Mouse (Mus musculus) left cerebral cortex, postnatal 14 days (tissue): Measurements from ENCODE around the gene C5ar2. TPM values are rescaled to one million over a fixed set of nuclear protein-coding genes. Genes with fewer than 3 reads are reported as not detected.
"Not testable (repeated sequence)": the region's sequence is repeated elsewhere in the genome, so short reads cannot be mapped to it uniquely, and the experiment has no call there.

Source experiments
- DNase-seq, 2 experiments: peaks; one replicate each; pipeline ENCODE4 v3.0.0; 2021 to 2022; ENCODE audit warnings: low spot score in 2 of 2, mixed read lengths in 1 of 2
- intact Hi-C: fragments of 180-260 bp; cut with DNase I; formaldehyde crosslinking; loops from one replicate; pipeline ENCODE4 v1.15.1; 2025
- long read RNA-seq, 2 experiments: library from polyadenylated mRNA; stranded (forward); transcript quantifications; one replicate each; pipeline ENCODE4 v2.0.0; 2021
- total RNA-seq, 2 experiments: library from RNA; stranded (reverse); gene quantifications; 2 replicates each; pipeline ENCODE4 v1.2.3; 2021

Gene C5ar2
- total RNA-seq: under 1 TPM; 0.51 to 0.59 TPM
- long read RNA-seq, experiment 1: 0 reads
- long read RNA-seq, experiment 2: 0 reads

DNA sequence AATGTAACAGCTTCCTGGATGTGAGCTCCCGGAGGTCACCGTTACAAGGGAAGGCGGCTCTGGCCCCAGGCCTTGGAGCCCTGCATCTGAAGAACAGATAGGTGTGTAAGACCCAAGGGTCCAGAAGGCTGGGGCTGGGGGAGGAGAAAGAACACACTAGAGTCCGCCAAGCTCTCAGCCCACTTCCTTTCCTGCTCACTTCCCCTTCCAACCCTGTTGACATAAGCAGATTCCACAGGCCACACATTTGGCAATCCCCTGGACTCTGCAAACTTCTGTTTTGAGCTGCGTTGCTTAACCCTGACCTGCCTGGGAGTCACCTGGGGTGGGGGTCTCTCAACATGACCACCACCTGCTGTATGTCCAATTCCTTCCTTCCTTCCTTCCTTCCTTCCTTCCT lies at the start of gene C5ar2:
Gene C5ar2 (minus strand): TSS at position 88 of the 400 bp plus-strand sequence.
- DNase-seq: peak in 1 of 2 experiments; percentile 19
- intact Hi-C loops: no loop called here

DNA sequence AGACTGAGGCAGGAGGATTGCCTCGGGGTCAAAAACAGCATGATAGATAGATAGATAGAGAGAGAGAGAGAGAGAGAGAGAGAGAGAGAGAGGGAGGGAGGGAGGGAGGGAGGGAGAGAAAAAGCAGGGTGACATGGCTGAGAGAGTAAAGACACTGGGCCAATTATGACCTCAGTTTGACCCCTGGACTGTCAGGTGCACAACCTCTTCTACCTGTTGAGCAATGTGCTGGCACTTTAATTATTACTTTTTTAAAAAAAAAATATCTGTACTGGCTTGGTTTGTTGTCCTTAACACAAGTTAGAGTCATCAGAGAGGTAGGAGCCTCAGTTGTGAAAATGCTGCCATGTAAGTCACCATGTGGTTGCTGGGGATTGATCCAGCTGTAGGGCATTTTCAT lies 43.8 kb upstream of the C5ar2 start:
- DNase-seq: no peak
- intact Hi-C loops: no loop called here

DNA sequence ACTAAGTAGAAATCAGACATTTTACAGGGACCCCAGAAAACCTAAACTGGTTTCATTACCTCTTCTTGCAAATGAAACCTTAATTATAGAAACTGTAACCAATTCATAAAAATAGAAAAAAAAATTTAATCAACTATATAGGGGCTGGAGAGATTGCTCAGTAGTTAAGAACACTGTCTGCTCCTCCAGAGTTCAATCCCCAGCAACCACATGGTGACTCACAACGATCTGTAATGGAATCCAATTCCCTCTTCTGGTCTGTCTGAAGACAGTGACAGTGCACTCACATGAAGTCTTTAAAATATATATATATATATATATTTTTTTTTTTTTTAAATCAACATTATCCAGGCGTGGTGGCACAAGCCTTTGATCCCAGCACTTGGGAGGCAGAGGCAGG lies 43.1 kb upstream of the C5ar2 start:
- DNase-seq: no peak
- intact Hi-C loops: no loop called here

DNA sequence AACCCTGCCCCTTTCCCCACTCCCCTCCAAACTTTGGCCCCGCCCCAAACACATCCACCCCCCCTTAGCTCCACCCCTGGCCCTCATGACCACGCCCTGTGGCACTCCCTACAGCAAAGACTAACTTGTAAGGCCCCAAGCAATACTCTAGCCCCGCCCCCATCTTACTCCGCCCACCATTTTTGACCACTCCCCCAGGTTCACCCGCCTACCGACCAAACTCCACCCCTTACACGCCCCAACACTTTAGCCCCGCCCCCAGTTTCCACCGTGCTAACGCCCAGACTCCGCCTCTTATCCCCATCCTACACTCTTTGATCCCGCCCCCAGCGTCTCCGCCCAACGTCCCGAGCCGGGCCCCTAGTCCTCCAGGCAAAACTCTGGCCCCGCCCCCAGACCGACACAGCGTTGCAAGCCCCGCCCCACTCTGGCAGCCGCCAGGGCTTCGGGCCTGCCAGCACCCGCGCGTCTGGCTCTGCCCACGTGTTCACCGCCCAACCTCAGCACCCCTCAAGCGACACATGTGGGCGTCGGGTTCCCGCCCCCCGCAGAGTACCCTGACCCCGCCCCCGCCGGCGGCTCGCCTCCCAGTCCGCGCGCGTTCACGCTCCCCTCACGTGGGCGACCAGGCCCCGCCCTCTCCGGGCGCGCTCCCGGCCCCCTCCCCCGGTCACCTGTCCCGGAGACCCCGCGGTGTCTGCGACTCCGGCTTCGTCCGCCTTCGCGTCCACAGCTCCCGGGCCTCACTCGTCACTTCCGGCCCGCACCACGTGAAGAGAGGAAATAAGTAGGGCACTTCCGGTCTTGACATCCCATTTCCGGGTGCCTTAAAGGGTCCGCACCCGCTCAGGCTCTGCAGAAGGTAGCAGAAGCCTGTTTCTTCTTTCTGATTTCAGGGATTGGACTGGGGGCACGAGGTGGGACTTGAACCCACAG lies 42.3 kb upstream of the C5ar2 start, which contains the start of gene Ccdc9:
Gene Ccdc9 (minus strand): TSS at position 770 of the 936 bp plus-strand sequence.
- intact Hi-C loops: no loop called here
- DNase-seq: peak; percentile 99

DNA sequence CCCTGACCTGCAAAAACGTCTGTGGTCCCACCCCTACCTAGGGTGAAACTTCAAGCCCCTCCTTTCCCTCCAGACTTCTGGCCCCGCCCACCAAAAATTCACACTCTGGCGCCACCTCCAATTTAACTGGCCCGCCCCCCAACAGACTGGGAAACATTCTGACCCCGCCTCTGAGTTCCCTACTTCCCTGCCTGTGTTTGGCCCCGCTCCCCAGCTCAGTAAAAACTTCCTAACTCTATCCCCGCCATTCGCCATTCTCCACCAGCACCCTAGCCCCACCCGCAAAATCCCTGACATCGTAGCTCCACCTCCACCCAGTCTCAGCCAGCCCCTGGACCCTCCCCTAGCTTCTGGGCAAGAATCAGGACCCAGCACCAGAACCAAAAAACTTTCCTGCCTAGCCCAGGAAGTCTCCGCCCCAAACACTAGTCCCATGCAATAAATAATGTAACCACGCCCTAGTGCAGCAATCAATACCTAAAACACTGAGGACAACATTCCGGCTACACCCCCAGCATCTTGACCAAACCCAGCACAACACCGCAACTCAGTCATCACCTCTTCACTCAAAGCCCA lies 41.6 kb upstream of the C5ar2 start:
- intact Hi-C loops: no loop called here
- peak in 1 of 2 experiments; percentile 34 for DNase-seq

DNA sequence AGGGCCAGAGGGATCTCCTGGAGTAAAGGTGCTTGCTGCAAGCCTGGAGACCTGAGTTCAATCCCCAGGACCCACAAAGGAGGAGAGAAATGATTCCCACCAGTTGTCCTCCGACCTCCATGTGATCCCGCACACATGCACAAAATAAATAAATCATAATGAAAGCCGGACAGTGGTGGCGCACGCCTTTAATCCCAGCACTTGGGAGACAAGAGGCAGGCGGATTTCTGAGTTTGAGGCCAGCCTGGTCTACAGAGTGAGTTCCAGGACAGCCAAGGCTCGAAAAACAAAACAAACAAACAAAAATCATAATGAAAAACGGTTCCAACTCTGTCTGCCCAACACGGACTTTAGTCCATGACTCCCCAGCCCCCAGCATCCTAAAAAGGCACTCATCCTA lies 41.0 kb upstream of the C5ar2 start:
- DNase-seq: no peak
- intact Hi-C loops: no loop called here

DNA sequence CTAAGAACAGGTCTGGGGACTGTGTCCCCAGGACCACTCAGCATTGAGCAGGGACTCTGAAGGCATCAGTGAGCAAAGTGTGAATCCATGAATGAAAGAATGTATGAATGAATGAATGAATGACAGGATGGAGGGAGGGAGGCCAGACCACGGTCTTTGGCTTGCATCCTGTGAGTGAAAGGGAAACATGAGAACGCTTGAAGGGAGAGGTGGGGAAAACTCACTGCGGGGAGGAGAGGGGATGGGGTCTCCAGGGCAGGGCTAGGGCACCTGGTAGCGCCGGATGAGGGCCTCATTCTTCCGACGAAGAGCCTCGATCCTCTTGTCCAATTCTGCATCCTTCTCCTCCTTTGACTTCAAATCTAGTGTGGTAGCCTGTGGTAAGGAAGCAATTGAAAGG lies 40.0 kb upstream of the C5ar2 start:
- intact Hi-C loops: no loop called here
- DNase-seq: no peak

DNA sequence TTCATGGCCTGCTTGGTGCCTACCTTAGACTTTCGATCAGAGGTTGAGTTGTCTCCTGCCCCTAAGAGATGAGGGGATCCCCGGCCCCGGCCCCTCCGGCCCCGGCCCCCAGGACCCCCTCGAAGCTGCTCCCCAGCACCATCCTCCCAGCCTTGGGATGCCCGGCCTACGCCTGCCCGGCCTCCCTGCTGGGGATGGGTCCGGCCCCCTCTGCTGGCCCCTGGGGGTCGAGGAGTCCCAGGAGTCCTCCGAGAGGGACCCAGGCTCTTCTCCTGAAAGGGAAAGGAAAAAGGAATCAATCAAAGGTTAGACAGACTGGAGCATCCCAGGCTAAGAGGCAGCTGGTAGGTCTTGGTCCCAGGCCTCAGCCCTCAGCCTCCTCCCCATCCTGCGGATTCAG lies 38.4 kb upstream of the C5ar2 start:
- intact Hi-C loops: no loop called here

DNA sequence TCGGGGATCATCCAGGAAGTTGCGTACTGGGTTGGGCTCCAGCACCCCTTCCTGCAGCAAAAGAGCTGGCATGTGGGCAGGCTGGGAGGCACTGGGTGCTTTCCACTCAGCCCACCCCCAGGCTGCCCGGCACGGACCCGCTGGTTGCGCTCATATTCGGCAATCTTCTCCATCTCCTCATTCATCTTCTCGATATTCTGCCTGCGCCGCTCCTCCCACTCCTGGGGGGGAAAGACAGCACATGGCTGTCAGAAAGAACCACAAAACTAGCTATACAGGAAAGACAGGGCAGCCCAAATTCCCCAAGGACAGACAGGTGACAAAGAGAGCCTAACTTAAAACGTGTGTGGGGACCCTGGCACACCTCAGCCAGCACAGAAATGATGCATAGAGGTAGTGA lies 36.8 kb upstream of the C5ar2 start:
- intact Hi-C loops: no loop called here
- no peak for DNase-seq

More for the DNA sequence above, 38.4 kb upstream of the C5ar2 start:
- no peak for DNase-seq

DNA sequence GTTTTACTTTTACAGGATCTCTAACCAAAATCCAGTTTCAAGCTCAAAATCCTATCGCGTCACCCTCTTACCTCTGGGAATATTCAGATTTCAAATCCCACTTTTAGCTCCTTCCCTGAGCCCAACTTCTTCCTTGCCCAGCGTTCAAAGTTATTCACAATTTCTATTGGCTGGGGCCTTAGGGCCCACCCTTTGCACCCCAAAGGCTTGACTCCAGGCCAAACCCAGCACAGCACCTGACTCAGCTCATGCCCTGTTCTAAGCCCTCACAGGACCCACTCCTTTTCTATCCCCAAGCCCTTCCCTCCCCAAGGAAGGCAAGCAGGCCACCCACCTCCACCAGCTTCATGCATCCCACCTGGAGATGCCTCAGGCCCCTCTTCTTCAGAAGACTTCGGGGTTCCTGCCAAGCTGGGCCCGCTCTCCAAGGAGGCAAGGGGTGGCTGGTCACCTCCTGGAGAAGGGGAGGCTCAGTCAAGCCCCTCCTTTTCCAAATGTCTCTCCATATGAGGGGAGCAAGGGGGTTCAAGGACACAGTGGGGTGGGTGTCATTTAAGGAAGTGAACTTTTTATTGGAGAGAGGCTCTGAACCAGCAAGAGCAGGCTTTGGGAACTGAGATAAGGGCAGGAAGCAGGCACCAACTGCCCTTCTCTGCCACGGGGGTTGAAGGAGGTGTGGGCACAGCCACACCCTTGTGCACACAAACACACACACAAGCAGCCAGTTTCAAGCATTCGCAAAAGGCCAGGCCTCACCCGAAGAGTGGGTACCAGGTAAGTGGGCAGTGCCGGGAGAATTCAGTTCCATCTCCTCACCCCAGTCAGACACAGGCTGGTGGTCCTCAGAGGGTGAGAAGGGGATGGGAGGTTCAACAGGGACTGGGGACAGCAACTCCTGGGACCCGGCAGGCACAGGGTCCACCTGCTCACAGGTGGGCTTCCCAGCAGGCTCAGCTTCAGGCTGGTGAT lies 31.3 kb upstream of the C5ar2 start:
- intact Hi-C loops: no loop called here
- DNase-seq: no peak

DNA sequence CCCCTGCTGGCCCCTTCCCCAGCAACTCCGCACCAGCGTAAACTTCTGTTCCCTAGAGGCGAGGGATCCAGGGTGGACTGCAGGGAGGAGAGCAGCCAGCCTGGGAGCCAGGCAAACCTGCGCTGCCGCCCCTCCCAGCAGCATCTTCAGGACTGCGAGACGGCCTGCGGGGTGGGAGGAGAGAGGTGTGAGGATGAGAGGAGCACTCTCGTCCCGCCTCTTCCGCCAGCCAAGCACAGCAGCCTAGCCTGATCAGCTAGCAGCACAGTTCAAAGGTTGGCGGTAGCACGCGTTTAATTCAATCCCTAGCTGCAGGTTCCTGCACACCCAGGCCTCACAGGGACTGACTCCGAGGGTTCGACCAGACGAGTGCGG lies 29.8 kb upstream of the C5ar2 start:
- intact Hi-C loops: no loop called here
- DNase-seq: peak in 1 of 2 experiments; percentile 59

DNA sequence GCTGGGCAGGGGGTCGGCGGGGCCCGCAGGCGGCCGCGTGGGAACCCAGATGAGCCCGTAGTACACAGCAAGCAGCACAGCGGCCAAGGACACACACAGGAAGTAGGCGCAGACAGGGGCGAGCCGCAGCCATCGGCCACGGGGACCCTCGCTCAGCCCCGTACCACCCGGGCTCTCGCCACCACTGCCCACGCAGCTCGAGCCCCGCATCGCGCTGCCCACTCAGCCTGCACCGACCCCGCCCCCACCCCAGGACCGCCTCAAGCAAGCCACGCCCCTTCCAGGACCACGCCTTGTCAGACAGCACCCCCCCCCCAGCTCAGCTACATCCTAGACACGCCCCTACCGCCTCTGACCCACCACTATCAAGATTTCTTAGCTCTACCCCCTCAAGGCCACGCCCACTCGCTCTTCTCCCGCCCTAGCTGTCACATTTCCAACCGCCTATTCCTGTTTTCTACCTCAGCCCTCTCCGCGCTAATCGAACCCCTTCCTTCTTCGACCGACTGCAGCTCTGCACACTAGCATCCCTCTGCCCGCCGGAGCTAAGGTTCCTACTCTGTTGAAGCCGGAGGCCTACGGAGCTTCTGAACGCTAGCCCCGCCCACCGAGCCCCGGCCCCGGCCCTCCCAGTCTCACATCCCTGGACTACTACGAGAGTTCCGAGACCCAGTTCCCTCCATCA lies 29.3 kb upstream of the C5ar2 start, which contains the start of gene Inafm1:
Gene Inafm1 (minus strand): TSS at position 537 of the 685 bp plus-strand sequence.
- DNase-seq: peak; percentile 84 to 85
- intact Hi-C loops: no loop called here

DNA sequence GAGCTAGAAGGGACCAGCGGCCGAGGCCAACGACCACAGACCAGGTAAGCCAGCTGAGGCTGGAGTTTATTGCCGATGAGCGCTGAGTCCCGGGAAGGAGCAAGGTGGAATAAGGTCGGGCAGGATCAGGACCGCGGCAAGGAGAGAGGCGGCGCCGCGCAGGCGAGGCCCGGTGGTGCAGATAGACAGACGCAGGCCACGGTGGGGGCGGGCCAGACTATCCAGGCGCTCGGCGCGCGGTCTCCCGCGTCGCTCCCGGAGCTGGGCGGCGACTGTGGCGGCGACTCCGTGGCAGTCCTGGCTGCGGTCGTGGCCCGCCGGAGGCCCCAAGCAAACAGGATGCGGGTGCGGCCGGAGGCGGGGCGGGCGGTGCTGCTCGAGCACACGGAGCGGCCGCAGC lies 28.7 kb upstream of the C5ar2 start:
- DNase-seq: peak; percentile 74 to 75
- intact Hi-C loops: no loop called here

DNA sequence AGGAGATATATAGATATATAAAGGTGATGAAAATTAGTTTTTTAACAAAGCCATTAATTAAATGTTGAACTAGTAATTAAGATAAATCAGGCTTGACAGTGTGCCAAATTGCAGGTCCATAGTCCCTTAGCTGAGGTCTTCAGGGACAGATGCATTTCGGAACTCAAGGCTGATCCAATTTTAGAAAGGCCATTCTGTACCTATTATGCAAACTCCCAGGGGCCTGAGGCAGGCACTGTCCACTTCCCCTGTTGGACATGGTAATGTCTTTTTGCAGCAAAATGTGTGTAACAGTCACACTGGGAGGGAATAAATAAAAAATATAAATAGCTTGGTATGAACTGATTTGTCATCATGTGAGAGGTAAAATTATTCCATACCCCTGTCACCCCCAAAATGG lies 27.2 kb upstream of the C5ar2 start:
- intact Hi-C loops: no loop called here
- no peak for DNase-seq

DNA sequence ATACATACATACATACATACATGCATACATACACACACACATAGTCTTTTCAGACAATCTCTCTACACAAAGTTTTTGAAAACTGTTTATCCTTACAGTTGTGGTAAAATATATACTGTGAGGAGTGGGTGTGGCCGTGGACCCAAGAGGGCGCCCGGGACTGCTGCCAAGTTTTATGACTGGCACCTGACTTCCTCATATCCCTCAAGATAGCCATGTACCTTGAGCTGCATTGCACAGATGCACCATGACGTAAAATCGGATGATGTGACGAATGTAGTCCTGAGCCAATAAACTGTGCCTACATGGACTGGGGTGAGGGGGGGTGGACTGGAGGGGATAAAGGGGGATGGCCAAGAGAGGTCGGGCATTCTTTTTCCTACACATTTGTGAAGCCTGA lies 22.6 kb upstream of the C5ar2 start:
- intact Hi-C loops, DNase-seq: not testable (repeated sequence)

DNA sequence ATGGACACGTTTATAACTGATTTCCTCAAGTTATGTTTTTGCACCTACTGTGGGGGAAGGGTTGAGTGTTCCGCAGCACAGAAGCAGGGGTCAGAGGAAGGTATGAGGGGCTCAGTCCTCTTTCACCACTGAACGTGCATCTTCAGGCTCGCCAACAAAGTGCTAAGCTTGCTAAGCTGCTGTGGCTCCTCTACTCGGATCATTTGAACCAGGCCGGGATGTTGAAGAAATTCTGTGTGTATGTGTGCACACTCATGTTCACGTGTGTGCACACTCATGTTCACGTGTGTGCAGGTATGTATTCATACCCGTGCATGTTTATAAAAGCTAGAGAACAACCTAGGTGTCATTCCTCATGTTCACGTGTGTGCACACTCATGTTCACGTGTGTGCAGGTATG lies 21.9 kb upstream of the C5ar2 start:
- no peak for DNase-seq
- intact Hi-C loops: no loop called here

DNA sequence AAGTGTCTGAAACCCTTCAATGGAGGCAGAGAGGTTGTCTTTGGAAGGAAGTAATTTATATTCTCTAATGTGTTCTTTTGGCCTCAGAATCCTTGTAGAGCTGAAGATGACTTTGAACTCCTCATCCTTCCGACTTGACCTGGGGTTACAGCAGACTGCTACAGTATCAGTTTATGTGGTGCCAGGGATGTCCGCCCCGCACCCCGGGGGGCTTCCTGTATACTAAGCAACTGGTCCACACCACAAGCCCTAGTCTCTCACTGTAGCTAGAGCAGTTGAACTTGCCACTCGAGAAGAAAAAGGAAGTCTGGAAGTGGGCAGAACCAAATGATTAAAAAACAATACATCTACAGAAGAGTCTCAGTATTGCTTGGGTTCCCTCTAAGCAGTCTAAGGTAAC lies 19.9 kb upstream of the C5ar2 start:
- DNase-seq: no peak
- intact Hi-C loops: loop anchor here (2.0 to 5.0 kb wide), 2 partner anchors 37 to 71 kb away; no protein-coding TSS in a partner anchor

DNA sequence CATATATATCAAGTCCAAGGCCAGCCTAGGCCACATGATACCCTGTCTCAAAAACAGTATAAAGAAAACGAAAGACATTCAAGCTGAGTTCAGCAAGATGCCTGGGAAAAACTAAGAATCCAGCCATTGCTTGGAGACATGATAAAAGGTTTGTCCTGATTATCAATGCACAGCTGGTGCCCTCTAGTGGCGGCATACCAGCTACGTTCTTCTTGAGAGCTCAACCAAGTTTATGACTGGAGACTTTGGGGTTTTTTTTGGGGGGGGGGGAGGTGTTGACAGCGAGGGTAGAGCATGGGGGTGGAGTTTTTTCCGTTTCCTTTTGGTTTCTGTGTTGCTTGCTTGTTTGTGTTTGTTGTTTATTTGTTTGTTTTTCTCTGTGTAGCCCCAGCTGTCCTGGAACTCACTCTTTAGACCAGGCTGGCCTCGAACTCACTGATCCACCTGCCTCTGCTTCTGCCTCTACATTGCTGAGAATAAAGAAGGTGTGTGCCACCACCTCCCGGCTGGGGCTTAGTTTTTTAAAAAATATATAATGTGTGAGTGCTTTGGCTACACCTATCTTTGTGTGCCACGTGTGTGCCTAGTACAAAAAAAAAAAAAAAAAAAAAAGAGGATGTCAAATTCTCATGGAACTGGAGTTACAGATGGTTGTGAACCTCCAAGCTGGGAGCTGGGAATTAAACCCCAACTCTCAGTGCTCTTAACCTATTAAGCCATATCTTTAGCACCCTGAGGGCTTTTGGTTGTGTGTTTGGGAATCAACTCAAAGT lies 19.2 kb upstream of the C5ar2 start:
- peak; percentile 88 to 89 for DNase-seq
- intact Hi-C loops: loop anchor here (2.0 to 5.0 kb wide), 2 partner anchors 36 to 70 kb away; no protein-coding TSS in a partner anchor
